Mouse (Mus musculus) left cerebral cortex, postnatal 14 days (tissue): ENCODE data around the gene Vps36. TPM values are rescaled to one million over a fixed set of nuclear protein-coding genes. Genes with fewer than 3 reads are reported as not detected.

ENCODE experiments used
- DNase-seq, 2 experiments: peaks; one replicate each; pipeline ENCODE4 v3.0.0; 2021 to 2022; ENCODE audit warnings: low spot score in 2 of 2, mixed read lengths in 1 of 2
- intact Hi-C: fragments of 180-260 bp; cut with DNase I; formaldehyde crosslinking; loops from one replicate; pipeline ENCODE4 v1.15.1; 2025
- total RNA-seq, 2 experiments: library from RNA; stranded (reverse); gene quantifications; 2 replicates each; pipeline ENCODE4 v1.2.3; 2021

The Vps36 gene
- total RNA-seq, 2 experiments from 2014 or later, result 34.2 to 35.6 TPM

- intact Hi-C loops, result no loop called here
- DNase-seq, result no peak
Observed at GRCm38 (mm10) chr8:22197914-22198313, 5.3 kb downstream of the Vps36 start.

DNA sequence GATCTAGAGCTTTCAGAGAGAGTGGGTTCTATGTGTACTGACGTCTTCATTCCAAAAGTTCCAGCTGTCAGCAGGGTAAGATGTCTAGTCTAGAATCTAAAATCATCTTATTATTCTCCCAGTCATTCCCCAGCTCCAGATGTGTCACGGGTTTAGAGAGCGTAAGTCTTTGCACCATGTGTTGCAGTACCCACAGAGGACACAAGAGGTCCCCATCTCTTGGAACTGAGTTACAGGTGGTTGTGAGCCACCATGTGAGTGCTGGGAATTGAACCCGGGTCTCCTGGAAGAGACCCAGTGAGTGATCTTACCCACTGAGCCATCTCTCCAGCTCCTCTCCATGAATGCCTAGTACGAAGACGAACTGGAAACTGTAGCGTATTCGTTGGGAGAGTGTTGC, 6.9 kb downstream of the Vps36 start:
- DNase-seq, result no peak
- intact Hi-C loops, result no loop called here

DNA sequence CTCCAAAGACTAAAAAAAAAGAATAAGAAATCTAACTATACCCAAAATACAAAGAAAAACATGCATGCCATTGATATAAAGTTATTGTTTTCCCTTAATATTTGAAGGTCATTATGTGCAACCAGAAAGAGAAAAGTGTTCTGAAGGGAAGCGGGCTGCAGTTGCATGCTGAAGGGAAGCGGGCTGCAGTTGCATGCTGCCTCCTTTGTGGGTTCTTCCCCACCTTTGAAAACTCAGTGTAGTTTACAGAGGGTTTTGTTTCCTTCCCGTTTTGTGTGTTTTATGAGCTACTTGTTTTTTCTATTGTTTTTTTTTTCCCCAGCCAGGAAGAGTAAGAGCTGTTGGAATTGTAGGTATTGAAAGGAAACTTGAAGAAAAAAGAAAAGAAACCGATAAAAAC, 14.9 kb downstream of the Vps36 start:
- intact Hi-C loops, result no loop called here
- no peak for DNase-seq

GRCm38 (mm10) chr8:22209012-22209411, 16.4 kb downstream of the Vps36 start:
- intact Hi-C loops, result no loop called here
- no peak for DNase-seq

DNA sequence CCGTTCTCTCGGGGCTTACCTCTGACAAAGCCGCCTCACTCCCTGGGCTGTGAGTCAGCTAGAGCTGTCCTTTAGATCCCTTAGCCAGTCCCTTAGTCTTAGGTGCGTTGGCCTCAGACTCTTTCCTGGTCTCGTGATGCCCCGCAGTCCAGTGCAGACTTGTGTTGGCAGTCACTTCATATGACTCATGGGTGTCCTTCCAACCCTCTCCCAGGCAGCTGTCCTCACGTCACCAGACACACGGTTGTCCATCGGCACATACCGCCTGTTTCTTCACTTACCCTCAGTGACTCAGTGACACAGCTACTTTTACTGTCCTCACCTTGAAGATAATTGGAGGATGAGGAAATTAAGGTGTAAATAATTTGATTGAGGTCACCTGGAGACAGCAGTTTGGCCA, 22.2 kb downstream of the Vps36 start:
- intact Hi-C loops, result no loop called here
- no peak for DNase-seq

DNA sequence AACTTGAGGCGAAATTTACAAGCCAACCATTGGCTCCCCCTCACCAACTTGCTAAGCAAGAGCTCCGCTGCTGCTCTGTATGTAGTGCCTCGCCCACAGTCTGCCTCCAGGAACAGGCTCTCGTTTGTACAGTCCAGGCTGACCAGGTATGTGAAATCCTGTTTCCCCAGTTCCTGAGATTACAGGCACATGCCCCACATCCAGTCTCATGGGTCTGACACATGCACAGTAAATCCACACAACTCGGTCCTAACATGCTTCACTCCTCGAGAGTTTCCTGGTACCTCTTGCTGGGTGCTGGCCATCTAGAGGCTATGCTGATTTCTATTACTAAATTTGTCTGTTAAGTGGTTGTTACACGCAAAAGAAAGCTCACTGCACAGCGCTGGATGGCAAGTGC, 33.8 kb downstream of the Vps36 start:
- DNase-seq, result no peak
- intact Hi-C loops, result no loop called here

- DNase-seq, result no peak
- intact Hi-C loops, result no loop called here
Observed at GRCm38 (mm10) chr8:22227061-22227877, 34.7 kb downstream of the Vps36 start, which contains the start of gene Thsd1. TSS of gene Thsd1 (plus strand) at chr8:22227313.

- no peak for DNase-seq
- intact Hi-C loops, result no loop called here
Observed at GRCm38 (mm10) chr8:22228621-22229020, 36.0 kb downstream of the Vps36 start.

- no peak for DNase-seq
- intact Hi-C loops, result no loop called here
Observed at GRCm38 (mm10) chr8:22242986-22243385, 50.4 kb downstream of the Vps36 start.

- DNase-seq, result no peak
- intact Hi-C loops, result no loop called here
Observed at GRCm38 (mm10) chr8:22245663-22246062, 53.1 kb downstream of the Vps36 start.

DNA sequence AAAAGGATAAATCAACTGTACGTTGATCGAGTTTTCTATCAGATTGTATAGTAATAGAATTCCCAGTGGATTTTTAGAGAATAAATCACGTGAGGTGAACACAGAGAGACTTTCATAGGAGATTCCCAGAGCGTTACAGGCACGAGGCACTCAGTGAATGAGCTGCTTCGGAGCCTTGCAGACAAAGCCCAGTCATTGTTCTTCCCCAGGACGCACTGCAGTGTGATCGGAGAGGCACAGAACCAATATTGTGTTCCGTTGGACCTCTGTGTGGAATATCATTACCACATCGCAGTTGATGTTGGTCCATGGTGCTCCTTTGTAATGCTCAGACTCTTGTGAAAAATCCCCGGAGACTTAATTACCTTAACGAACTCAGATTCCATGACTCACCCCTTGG, 55.3 kb downstream of the Vps36 start:
- intact Hi-C loops, result no loop called here
- no peak for DNase-seq

- no peak for DNase-seq
- intact Hi-C loops, result no loop called here
Observed at GRCm38 (mm10) chr8:22249080-22249479, 56.5 kb downstream of the Vps36 start.

GRCm38 (mm10) chr8:22258946-22259450, 66.4 kb downstream of the Vps36 start:
- intact Hi-C loops, result no loop called here
- DNase-seq, result no peak

GRCm38 (mm10) chr8:22259531-22259930, 66.9 kb downstream of the Vps36 start:
- DNase-seq, result no peak
- intact Hi-C loops, result no loop called here

DNA sequence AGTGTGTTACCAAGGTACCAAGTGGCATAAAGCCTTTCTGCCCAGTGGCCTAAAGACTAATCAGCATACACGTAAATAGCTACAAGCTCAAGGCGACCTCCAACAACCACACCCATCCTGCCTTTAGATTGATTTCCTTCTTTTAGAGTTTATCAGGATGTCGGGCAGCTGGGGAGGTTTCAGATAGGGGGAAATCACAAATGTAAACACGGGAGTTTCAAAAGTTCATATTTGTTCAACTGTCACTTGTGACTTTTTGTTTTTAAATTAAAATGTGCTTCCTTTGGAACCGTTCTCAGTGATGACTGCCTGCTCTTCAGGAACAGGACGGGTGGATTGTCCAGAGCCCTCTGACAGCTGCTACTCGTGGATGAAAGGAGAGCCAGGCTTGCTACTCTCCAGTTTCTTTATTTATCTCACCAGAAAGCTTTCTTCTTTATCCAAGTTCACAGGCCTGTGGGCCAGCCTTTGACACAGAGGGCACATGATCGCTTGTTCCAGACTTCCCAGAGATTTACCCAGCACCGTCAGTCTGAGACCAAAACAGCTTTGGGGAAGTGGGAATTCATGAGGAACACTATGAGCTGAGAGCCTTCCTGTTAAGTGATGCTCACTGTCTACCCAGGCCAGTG, 67.6 kb downstream of the Vps36 start:
- DNase-seq, result no peak

GRCm38 (mm10) chr8:22262267-22262666, 69.7 kb downstream of the Vps36 start:
- intact Hi-C loops, result no loop called here

More for the DNA sequence above, 67.6 kb downstream of the Vps36 start:
- intact Hi-C loops, result no loop called here

DNA sequence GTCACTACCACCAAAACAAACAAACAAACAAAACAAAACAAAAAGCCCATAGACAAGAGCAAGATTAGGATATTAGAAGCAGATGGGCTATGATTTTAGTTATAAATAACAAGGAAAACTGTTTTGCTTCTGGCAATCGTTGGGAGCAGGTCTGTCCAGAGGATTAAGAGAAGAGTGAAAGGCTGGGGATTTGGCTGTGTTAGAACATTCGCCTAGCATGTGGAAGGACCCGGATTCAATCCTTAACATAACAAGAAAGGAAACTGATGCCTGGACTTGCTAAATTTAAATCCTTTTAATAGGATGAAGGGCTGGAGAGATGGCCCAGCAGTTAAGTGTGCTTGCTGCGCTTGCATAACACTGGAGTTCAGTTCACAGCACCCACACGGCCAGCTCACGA, 71.7 kb downstream of the Vps36 start:
- no peak for DNase-seq
- intact Hi-C loops, result no loop called here

More at GRCm38 (mm10) chr8:22262267-22262666, 69.7 kb downstream of the Vps36 start:
- DNase-seq, result no peak

DNA sequence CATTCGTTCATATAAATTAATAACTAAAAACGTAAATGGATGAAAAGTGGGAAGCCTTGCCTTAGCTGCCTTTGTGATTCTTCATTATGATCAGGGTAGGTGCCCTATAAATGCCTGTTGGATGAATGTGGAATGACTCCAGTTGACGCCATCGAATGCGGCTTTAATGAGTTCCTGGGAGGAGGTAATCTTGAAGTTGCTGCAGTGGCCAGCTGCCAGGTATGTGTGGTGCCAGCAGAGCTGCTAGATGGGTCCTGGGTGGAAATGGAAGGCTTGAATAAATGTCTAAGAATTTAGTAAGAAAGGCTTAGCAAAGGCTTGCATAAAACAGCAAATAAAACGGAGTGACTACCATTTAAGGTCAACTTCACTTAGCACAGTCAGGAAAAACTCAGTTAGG, 72.2 kb downstream of the Vps36 start:
- DNase-seq, result no peak
- intact Hi-C loops, result no loop called here

DNA sequence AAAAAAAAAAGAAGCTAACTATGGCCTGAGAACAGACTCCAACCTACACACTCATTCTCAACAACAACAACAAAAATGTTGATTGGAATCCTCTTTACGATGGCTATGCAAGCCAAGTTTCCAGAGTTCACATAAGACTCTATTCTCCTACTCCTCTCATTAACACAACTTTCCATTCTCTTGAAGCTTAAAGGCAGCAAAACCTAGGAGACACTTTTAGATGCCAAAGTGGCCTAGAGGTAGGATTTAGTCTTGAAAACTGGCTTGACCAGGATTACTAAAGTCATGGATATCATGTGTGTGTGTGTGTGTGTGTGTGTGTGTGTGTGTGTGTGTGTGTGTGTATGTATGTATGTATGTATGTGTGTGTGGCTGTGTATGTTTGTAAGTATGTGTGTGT, 72.6 kb downstream of the Vps36 start:
- DNase-seq, result no peak
- intact Hi-C loops, result no loop called here

DNA sequence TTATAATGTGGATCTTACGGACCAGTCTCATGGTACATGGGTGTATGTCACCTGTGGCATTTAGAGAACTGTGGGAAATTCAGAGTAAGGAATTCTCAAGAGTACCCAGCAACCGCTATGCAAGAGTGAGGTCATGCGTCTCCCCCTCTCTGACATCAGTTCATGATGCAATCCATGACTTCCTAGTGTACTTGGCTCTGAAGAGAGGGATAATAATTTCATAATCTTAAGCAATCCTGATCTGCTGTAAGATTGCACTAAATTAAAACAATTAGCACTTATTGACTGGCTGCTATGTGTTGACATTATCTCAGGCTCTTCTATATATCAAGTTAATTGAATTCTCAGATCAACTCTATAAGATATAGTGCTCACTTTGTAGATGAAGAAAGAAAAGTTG, 74.2 kb downstream of the Vps36 start:
- DNase-seq, result no peak
- intact Hi-C loops, result no loop called here
